Mouse (Mus musculus) heart, postnatal 0 days (tissue): ENCODE data around the gene Cntnap5c.

Experiments
- CTCF ChIP-seq: IDR thresholded peaks from 2 replicates; pipeline ENCODE4 v1.5.1; 2016; ENCODE audit warnings: antibody characterized with exemption, control low read depth, low read depth
- EP300 ChIP-seq: IDR thresholded peaks from 2 replicates; pipeline ENCODE4 v1.6.1; 2016; ENCODE audit warnings: antibody characterized with exemption, low read depth

DNA sequence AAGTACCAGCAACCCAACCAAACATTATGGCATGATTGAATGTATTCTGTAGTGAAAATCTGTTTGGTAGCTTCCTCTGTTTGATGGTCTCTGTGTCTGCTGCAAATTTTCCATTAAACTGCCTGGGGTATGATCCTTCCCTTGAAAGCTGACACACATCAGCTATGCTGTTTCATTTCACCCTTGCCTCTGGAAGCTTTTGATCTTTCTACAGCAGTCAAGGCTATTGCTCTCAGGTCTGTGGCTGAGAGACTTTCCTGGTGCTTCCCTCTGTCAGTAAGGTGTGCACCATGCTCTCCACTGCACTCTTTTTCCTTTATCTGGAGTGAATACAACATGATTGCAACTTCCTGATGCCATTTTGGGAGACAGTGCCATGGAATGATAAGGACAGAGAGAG lies 668.1 kb downstream of the Cntnap5c start:
- TF ChIP-seq EP300, result no peak
- TF ChIP-seq CTCF, result no peak
